Mouse (Mus musculus): ENCODE measurements around the gene Mcrip2.

Mcrip2 gene

GRCm38 (mm10) chr17:25868601-25869191 lies at the start of gene Mcrip2:
TSS of gene Mcrip2 (minus strand) at chr17:25868764.
- peak; percentile 86 to 88 for DNase-seq

DNA sequence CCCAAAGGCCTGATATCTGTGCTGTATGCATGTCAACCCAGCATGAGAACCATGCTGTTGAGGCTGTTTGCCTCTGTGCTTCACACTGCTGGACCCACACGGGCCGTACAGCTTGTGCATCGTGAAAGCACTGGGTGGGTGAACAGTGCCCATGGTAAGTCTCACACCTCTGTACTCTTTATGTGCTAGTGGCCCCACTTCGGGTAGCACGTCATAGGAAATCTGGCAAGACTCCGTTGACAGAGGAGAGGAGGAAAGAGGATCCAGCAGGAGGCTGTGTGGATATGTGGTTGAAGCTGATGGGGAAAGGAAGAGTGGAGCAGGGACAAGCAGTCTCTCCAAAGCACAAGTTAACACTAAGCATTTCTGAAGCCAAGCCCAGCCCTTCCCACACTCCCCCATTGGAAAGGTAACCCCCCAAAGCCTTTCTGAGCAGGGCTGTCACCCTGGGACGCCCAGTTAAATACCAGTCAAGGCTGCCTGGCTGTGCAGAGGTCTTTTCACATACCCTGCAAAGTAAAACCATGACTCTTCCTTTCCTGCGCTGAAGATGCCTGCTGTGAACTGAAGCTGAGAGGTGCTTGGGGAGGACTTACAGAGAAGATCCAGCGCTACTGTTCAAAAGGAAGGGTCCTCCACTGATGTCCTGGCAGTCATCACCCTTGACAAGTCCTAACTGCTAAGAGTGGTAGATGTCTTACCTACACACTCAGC lies 49.6 kb upstream of the Mcrip2 start:
- no peak for DNase-seq

- DNase-seq = no peak
Observed at GRCm38 (mm10) chr17:25916931-25917647, 48.5 kb upstream of the Mcrip2 start.

DNA sequence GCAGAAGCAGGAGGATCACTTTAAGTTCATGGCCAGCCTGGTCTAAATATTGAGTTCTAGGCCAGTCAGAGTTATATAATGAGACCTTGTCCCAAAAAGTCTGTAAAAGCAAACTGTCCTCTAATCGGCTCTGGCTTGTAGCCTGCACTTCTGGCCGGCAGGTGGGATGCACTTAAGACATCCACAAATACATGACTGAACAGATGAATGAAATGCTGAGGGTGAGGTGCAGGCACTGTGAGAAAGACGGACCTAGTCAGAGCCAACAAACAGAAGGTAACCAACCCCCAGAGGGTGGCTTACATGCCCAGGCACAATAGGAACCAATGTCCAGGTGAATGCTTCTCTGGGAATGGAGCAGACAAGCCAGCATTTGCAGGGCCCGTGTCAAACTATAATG lies 45.7 kb upstream of the Mcrip2 start:
- peak; percentile 38 to 60 for DNase-seq

- no peak for DNase-seq
Observed at GRCm38 (mm10) chr17:25913877-25914275, 45.3 kb upstream of the Mcrip2 start.

GRCm38 (mm10) chr17:25913186-25913876 lies 44.8 kb upstream of the Mcrip2 start:
- peak; percentile 77 to 85 for DNase-seq

GRCm38 (mm10) chr17:25911816-25912215 lies 43.3 kb upstream of the Mcrip2 start:
- peak; percentile 80 to 82 for DNase-seq

DNA sequence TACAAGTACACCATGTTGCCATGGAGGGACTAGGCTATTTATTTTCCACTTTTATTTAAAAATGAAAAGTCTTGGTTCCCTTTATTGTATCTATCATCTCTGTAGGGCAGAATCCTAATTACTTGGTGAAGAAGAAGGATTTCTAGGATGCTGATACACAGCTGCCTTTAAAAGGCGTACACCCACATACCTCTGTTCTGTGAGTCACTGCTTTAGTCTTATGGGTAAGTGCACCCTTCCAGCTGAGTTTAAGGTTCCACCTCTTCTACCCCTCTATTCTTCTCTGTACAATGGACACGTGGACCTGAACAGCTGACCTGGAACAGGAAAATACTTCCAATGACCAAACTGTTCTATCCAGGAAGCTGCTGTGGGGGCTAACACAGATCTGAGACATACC lies 39.1 kb upstream of the Mcrip2 start:
- no peak for DNase-seq

GRCm38 (mm10) chr17:25903061-25903460 lies 34.5 kb upstream of the Mcrip2 start:
- DNase-seq = no peak

- DNase-seq = no peak
Observed at GRCm38 (mm10) chr17:25900193-25900592, 31.6 kb upstream of the Mcrip2 start.

DNA sequence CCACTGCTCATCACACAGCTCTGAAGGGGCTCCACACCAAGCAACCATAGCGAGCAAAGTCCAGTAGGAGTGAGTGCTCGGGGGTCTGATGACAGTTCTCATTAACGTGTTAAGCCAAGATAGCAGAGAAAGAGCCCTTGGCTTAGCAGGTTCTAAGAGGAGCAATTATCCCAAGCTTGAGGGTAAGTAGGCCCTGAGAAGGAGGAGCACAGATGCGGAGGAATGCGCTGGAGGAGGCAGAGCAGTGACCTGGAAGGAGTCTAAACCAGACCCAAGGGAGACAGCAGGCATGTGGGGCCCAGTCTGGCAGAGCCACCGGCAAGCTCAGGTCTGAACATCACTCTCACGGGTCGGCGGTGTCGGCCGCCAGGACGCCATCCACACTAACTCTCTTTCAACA lies 27.3 kb upstream of the Mcrip2 start:
- peak in 1 of 2 experiments; percentile 34 for DNase-seq

DNA sequence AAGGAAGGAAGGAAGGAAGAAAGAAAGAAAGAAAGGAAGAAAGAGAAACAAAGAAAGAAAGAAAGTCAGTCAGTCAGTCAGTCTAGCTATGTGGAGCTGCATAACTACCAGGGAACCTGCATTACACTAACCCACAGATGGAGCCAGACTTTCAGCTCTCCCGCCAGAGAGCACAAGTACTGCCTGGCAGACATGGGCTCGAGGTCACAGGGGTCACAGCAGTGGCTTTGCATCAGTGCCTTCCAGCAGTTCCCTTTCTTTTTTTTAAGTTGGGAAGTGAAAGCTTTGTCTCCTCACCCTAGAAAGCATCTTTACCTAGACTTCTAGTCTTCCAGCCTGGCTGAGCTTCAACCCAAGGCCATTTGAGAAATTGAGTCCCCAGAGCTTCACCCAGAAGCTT lies 26.9 kb upstream of the Mcrip2 start:
- no peak for DNase-seq

DNA sequence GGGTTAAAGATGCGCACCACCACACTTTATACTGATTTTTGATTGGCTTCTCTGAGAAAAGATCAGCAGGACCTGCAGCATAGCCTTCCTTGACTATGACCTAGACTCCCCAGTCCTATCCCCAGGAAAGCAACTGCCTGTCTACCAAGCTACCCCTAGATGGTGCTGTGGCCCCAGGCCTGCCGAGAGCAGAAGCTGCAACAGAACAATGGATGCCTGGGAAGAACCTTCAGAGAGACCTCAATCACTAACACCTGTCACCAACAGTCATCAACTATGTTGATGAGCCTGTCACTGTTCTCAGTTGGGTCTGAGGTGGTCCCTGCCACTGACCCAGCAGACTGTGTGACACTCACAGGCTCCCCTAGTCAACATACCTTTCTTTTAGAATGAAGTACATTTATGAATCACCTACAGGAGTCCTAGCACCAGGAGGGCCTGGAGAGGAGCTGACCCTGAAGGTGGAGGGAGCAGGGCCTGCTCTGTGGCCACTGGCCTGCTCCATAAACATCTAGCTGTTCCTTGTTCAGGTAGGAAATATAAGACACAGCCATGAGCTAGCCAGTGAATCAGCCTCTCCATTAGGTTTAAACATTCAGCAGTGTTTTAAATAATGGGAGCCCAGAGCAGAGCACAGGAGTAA lies 25.5 kb upstream of the Mcrip2 start:
- peak; percentile 83 to 88 for DNase-seq

DNA sequence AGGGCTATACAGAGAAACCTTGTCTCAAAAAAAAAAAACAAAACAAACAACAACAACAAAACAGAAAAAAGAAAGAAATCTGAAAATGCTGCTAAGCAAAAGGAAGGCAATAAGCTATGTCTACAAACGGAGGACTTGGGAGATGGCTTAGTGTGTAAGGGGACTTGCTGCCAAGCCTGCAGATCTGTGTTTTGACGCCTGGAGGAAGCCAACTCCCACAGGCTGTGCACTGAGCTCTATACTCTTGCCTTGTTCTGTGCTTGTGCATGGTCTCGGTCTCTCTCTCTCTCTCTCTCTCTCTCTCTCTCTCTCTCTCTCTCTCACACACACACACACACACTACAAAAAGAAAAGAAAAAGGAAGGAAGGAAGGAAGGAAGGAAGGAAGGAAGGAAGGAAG lies 20.3 kb upstream of the Mcrip2 start:
- no peak for DNase-seq

- no peak for DNase-seq
Observed at GRCm38 (mm10) chr17:25887467-25887866, 18.9 kb upstream of the Mcrip2 start.

DNA sequence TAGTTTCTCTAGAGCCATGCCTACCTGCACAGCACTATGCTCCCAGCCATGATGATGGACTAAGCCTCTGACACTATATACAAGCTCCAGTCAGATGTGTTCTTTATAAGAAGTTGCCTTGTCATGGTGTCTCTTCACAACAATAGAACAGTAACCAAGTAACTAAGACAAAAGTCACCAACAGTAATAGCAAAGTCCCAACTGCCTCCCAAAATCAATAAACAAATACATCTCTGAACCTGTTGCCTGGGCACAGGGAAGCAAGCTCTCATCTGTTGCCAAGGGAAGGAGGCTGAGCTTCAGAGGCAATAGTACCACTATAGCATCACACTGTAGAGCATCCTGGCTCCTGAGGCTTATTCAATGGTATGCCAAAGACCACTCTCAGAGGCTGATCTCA lies 18.2 kb upstream of the Mcrip2 start:
- DNase-seq = no peak

DNA sequence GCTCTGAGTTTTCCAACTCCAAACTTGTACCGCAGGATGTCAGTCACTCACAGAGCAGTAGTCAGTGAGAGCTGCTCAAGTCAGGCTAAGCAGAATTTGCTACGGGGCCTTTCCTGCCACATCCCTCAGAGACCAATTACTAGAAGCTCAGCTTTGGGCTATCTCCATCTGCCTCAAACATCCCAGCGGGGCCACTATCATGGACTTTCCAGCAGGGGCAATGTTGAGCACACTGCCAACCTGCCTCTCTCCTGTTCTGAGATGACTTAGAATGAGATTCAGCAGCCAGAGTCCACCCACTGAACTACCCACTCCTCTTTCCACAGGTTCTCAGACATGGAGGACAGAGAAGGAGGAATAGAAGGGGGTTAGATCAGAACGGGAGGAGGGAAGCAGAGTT lies 17.1 kb upstream of the Mcrip2 start:
- DNase-seq = peak; percentile 43 to 68

- no peak for DNase-seq
Observed at GRCm38 (mm10) chr17:25883824-25884223, 15.3 kb upstream of the Mcrip2 start.

DNA sequence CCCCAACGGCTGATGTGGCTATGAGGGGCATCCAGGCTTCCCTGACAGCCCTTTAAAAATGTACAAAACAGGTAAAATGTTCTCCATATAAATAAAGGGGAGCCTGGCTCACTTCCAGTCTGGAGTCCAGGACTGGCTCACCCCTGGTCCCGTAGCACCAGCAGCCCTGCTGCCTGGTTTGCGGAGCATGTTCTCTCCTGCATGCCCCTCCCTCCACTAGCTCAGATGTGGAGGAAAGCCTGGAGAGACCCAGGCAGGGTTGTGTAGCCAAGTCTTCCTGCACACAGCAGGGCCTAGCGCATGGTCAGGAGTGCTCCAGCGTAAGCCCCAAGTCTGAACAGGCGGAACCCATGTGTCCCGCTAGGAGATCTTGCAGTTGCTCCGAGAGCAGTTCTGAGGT lies 14.7 kb upstream of the Mcrip2 start:
- DNase-seq = no peak

GRCm38 (mm10) chr17:25882306-25882705 lies 13.7 kb upstream of the Mcrip2 start:
- DNase-seq = no peak

- DNase-seq = no peak
Observed at GRCm38 (mm10) chr17:25881691-25882090, 13.1 kb upstream of the Mcrip2 start.

GRCm38 (mm10) chr17:25880913-25881641 lies 12.5 kb upstream of the Mcrip2 start:
- DNase-seq = peak in 1 of 2 experiments; percentile 35
